Mouse (Mus musculus) lung, embryonic 14.5 days (tissue): ENCODE data around the gene Cfap161. TPM values are rescaled to one million over a fixed set of nuclear protein-coding genes. Genes with fewer than 3 reads are reported as not detected.

Source experiments
- ATAC-seq: fragments of 200-750 bp; cut with Nextera tagmentation; 2 replicates; pipeline ENCODE4 v1.8.0; 2017; ENCODE audit warnings: mild to moderate bottlenecking, moderate TSS enrichment, moderate library complexity; ENCODE audit not compliant: insufficient read depth
- DNase-seq: peaks from one replicate; pipeline ENCODE4 v3.0.0-alpha.2; 2015
- H3K27ac ChIP-seq: fragments of 300-500 bp; sonication (generic); 2 replicates; pipeline ENCODE4 v1.5.1; 2014; ENCODE audit warnings: low read depth, mild to moderate bottlenecking, moderate library complexity
- H3K27me3 ChIP-seq: fragments of 300-500 bp; sonication (generic); 2 replicates; pipeline ENCODE4 v1.6.1; 2014; ENCODE audit warnings: low read length, control low read depth; ENCODE audit not compliant: insufficient read depth
- H3K36me3 ChIP-seq: fragments of 300-500 bp; sonication (generic); 2 replicates; pipeline ENCODE4 v1.6.1; 2014; ENCODE audit warnings: control low read depth; ENCODE audit not compliant: insufficient read depth
- H3K4me1 ChIP-seq: fragments of 300-500 bp; sonication (generic); 2 replicates; pipeline ENCODE4 v1.6.1; 2014; ENCODE audit warnings: antibody characterized with exemption, control low read depth; ENCODE audit not compliant: insufficient read depth
- H3K4me2 ChIP-seq: fragments of 300-500 bp; sonication (generic); 2 replicates; pipeline ENCODE4 v1.6.1; 2014; ENCODE audit warnings: mild to moderate bottlenecking
- H3K4me3 ChIP-seq: fragments of 300-500 bp; sonication (generic); 2 replicates; pipeline ENCODE4 v1.5.1; 2014; ENCODE audit warnings: low read depth, low read length
- H3K9ac ChIP-seq: fragments of 300-500 bp; sonication (generic); 2 replicates; pipeline ENCODE4 v1.6.1; 2014
- H3K9me3 ChIP-seq: fragments of 300-500 bp; sonication (generic); 2 replicates; pipeline ENCODE4 v1.6.1; 2016; ENCODE audit warnings: low read depth, low read length, control low read depth
- CTCF ChIP-seq: IDR thresholded peaks from 2 replicates; pipeline ENCODE4 v1.5.1; 2016; ENCODE audit warnings: antibody characterized with exemption, low read depth
- WGBS: fragments of 180-500 bp; shearing (Covaris S2); extraction: QIAGEN DNeasy Blood & Tissue Kit; methylation state at CpG from one replicate; pipeline ENCODE4 v1.1.7; 2014; 5-methylcytosine and 5-hydroxymethylcytosine counted together
- polyA plus RNA-seq: library from polyadenylated mRNA; unstranded; fragments of >200 nt; fragmentation: Nextera tagmentation; extraction: Ambion mirVana; gene quantifications from 2 replicates; pipeline ENCODE4 v1.2.1, GENCODE M21; 2014

The Cfap161 gene
- polyA plus RNA-seq, 1 experiment from 2014 or later: 0.13 TPM

DNA sequence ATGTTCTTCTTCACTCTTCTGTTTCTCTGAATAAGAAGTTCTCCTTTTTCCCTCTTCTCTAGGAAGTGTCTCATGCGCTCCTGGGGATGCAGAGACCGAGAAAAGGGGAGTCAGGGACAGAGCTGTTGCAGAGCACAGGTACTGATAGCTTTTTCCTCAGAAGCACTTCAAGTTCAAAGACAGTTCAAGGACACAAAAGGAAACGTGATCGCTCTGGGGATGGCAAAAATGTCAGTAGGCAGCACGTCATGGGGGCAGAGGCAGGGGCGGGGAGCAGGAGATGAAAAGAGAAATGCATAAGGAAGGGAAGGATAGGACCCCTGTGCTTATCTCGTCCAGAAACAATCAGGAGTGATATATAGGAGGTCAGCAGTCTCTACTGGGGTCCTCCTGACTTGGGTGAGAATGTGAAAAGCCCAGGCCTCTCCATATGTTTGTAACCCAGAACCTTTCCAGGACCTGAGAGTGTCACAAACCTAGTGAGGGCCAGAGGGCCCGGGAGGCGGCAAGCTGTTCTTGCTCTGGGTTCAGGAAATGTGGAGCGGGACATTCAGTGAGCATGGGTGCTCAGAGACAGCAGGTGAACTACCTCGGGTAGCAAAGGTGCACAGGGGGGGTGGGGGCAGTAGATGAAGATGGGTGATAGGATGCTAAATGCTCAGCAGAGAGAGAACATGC lies 535 bp downstream of the Cfap161 start:
- H3K4me2 ChIP-seq: peak overlapping the region; percentile 24; the same call in 1 of the 2 replicates
- no peaks in the 10 kb centered on the region for H3K36me3 ChIP-seq
- no peak overlapping the region for H3K4me3 ChIP-seq
- no peaks in the 10 kb centered on the region for H3K9me3 ChIP-seq
- no peak overlapping the region for H3K27ac ChIP-seq
- 39% methylated on average over 11 of the region's 11 CpGs for WGBS
- TF ChIP-seq CTCF: no peak
- H3K4me1 ChIP-seq: peaks cover 2% of the 10 kb centered on the region; the same call in 1 of the 2 replicates
- H3K9ac ChIP-seq: no peak overlapping the region
- ATAC-seq: no peak
- H3K27me3 ChIP-seq: no peaks in the 10 kb centered on the region
- no peak for DNase-seq

DNA sequence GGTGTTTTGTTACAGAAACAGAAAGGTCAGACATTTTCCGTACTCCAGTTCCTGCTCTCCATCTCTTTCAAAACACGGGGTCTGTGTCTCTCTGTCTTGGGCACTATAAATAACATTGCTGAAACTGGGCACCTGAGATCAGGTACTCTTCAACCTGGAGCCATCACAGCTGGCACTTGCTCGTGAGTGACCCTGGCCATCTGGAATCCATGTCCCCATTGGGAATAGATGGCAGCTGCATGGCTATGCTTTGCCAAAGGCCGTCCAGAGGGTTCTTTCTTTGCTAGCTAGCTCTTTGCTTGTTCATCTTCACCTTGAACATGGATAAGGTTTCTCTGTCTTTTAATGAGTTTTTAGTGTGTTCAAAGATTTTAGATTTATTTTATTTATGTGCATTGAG lies 13.8 kb downstream of the Cfap161 start:
- no peak for DNase-seq
- H3K9me3 ChIP-seq: no peaks in the 10 kb centered on the region
- no peak overlapping the region for H3K4me2 ChIP-seq
- no peak overlapping the region for H3K27ac ChIP-seq
- H3K4me1 ChIP-seq: no peaks in the 10 kb centered on the region; the same call in 1 of the 2 replicates
- no peak for TF ChIP-seq CTCF
- WGBS: 82% methylated on average over 4 of the region's 4 CpGs
- H3K36me3 ChIP-seq: no peaks in the 10 kb centered on the region
- ATAC-seq: no peak
- H3K27me3 ChIP-seq: no peaks in the 10 kb centered on the region
- H3K9ac ChIP-seq: no peak overlapping the region
- no peak overlapping the region for H3K4me3 ChIP-seq

DNA sequence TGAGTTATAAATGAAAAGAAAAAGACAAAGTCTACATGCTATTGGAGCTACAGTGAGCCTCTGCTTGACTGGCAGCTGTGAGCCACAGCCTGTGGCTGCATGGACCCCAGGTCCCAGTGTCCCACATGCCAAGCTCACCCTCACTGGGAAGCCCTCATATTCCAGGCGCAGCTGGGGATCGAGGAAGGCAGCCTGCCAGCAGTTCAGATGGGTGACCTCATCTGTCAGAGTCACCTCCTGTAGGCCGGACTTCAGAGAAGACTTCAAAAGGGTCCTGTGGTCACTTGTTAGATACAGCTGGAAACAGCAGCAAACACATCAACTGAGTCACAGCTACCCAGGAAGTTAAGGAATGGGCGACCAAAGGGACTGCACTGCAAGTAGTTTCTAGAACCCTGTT lies 14.7 kb downstream of the Cfap161 start:
- no peak for TF ChIP-seq CTCF
- no peak overlapping the region for H3K4me2 ChIP-seq
- H3K27me3 ChIP-seq: no peaks in the 10 kb centered on the region
- WGBS: 24% methylated on average over 4 of the region's 4 CpGs
- H3K27ac ChIP-seq: no peak overlapping the region
- H3K9me3 ChIP-seq: no peaks in the 10 kb centered on the region
- no peaks in the 10 kb centered on the region; the same call in 1 of the 2 replicates for H3K4me1 ChIP-seq
- no peak overlapping the region for H3K9ac ChIP-seq
- peak; percentile 66 for ATAC-seq
- no peak overlapping the region for H3K4me3 ChIP-seq
- DNase-seq: peak; percentile 63
- H3K36me3 ChIP-seq: no peaks in the 10 kb centered on the region

DNA sequence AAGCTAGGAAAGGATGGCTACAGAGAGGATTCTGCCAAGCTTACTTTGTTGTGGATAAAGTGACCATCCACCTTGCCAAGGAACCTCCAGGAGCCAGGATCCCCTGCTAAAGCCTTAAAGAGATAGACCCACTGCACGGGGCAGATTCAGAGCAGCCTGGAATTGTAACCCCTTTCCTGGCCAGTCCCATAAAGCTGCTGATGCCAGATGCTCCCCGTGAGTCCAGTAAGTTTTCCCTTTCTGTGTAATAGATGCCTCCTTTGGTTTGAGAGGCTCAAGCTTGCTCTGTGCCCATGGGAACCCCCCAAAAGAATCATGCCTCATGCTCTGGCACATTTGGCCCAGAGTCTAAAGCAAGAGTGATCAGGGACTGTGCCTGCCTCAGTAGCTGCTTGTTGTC lies 15.7 kb downstream of the Cfap161 start:
- no peak overlapping the region for H3K4me3 ChIP-seq
- no peaks in the 10 kb centered on the region for H3K9me3 ChIP-seq
- no peak for TF ChIP-seq CTCF
- H3K27me3 ChIP-seq: no peaks in the 10 kb centered on the region
- H3K36me3 ChIP-seq: no peaks in the 10 kb centered on the region
- no peak for DNase-seq
- H3K4me1 ChIP-seq: no peaks in the 10 kb centered on the region; the same call in 1 of the 2 replicates
- no peak for ATAC-seq
- no peak overlapping the region for H3K9ac ChIP-seq
- no peak overlapping the region for H3K4me2 ChIP-seq
- WGBS: 71% methylated on average over 2 of the region's 2 CpGs
- no peak overlapping the region for H3K27ac ChIP-seq

DNA sequence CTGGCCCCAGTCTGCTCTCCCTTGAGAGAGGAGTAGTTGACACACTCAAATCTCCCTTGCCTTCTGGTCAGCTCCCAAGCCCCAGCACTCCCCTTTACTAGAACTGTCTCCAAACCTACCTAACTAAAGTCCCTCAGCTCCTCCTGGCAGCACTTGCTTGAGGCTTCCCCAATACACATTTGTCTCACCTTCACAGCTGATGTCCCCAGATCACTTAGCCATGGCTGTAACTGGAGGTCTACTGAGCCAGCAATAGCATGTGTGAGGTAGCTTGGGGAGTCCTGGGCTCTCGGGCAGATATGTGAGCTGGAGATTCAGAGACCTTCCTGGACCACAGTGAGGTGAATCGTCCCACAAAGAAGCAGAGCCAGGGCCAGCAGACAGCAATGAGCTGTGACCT lies 16.2 kb downstream of the Cfap161 start:
- no peak for TF ChIP-seq CTCF
- Histone ChIP-seq H3K9me3 (no peaks in the 10 kb centered on the region), H3K36me3 (no peaks in the 10 kb centered on the region), H3K4me3 (no peak overlapping the region), H3K27ac (no peak overlapping the region), H3K9ac (no peak overlapping the region), H3K4me1 (no peaks in the 10 kb centered on the region; the same call in 1 of the 2 replicates), H3K27me3 (no peaks in the 10 kb centered on the region), H3K4me2 (no peak overlapping the region)
- DNase-seq (no peak), ATAC-seq (no peak)
- 71% methylated on average over 2 of the region's 2 CpGs for WGBS

DNA sequence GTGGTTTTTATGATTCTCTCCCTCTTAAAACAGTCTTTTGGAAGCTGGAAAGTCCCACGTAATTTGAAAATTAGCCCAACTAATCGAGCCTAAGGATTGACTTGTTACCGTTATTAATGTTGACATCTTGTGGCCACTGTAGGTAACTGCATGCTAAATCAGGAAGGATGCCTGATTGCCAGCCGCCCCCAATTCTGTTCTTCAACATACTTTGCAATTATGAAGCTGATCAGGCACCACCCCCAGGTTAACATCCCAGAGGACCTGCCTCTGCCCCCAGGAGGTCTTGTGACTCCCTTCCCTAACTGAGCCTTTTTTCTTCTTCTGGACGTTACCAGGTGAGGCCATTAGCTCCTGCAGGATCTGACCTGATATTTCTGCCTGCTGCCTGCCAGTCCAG lies 20.0 kb downstream of the Cfap161 start:
- WGBS: 19% methylated on average over 5 of the region's 5 CpGs
- no peak overlapping the region for H3K27ac ChIP-seq
- ATAC-seq (no peak), DNase-seq (peak; percentile 76)
- no peak overlapping the region for H3K4me2 ChIP-seq
- H3K4me3 ChIP-seq: no peak overlapping the region
- no peaks in the 10 kb centered on the region for H3K4me1 ChIP-seq
- H3K27me3 ChIP-seq: no peaks in the 10 kb centered on the region
- TF ChIP-seq CTCF: peak; percentile 79
- H3K9ac ChIP-seq: no peak overlapping the region
- H3K9me3 ChIP-seq: no peaks in the 10 kb centered on the region
- H3K36me3 ChIP-seq: no peaks in the 10 kb centered on the region

DNA sequence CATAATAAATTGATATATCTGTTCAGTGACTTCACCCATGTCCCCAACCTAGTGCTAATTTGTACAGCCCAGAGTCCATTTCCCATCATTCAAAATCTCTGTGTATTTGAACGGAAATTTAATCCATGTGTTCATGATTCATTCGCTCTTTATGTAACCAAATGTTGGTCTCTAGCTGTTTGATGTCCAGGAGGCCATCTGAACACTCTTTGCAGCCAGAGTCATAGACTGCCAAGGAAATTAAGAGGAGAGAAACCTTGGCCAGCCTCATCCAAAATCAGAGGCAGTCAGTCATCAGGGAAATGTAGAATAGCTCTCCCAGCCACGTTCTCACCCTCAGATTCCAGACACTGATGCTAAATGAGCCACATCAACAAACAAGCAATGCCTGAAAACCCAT lies 31.0 kb downstream of the Cfap161 start:
- H3K4me2 ChIP-seq: no peak overlapping the region
- H3K27ac ChIP-seq: no peak overlapping the region
- TF ChIP-seq CTCF: no peak
- H3K9ac ChIP-seq: no peak overlapping the region
- no peak overlapping the region for H3K4me3 ChIP-seq
- H3K4me1 ChIP-seq: no peaks in the 10 kb centered on the region
- WGBS: 63% methylated on average over 3 of the region's 3 CpGs
- H3K36me3 ChIP-seq: no peaks in the 10 kb centered on the region
- DNase-seq (no peak), ATAC-seq (no peak)
- no peaks in the 10 kb centered on the region for H3K9me3 ChIP-seq
- no peaks in the 10 kb centered on the region for H3K27me3 ChIP-seq

DNA sequence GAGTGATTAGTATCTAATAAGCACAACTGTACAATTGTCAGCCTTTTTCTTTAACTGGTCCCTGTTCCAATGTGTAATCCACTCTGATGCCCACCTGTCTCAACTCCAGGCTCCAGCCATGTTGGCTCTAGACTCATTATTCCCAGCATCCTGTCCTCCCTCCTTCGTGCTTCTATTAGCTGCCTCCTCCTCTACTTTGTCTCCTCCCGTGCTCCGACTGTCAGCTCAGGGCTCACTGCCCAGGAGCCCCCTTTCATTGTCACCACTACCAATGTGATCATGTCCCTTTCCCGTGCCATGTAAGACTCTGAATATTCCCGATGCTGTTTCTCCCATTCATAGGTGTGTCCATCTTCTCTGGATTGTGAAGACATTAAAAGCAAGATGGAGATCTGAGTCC lies 32.3 kb downstream of the Cfap161 start:
- Histone ChIP-seq H3K9ac (no peak overlapping the region), H3K9me3 (no peaks in the 10 kb centered on the region), H3K4me3 (no peak overlapping the region), H3K27ac (no peak overlapping the region), H3K4me2 (no peak overlapping the region), H3K27me3 (no peaks in the 10 kb centered on the region), H3K36me3 (no peaks in the 10 kb centered on the region), H3K4me1 (no peaks in the 10 kb centered on the region)
- WGBS: 79% methylated on average over 5 of the region's 5 CpGs
- DNase-seq: no peak
- TF ChIP-seq CTCF: no peak
- no peak for ATAC-seq
